Mouse (Mus musculus): ENCODE measurements around the gene Eif1. TPM values are rescaled to one million over a fixed set of nuclear protein-coding genes. Genes with fewer than 3 reads are reported as not detected.
A peak's percentile ranks its signal among the peaks of the same experiment; 100 is the strongest.
"Not testable (repeated sequence)": the region's sequence is repeated elsewhere in the genome, so short reads cannot be mapped to it uniquely, and the experiment has no call there.

The Eif1 gene
- total RNA-seq (2021), result 100 to 1,000 TPM; 648 to 674 TPM
- long read RNA-seq, transcript Eif1-203 (3 exons, 447 nt), result minor isoform, 11 of 831 reads
- long read RNA-seq, transcript Eif1-201 (4 exons, 1,322 nt), result major isoform, 800 of 831 reads
- long read RNA-seq, partial matches to known transcripts, result 1 of 831 reads
- long read RNA-seq, other reads (novel, unspliced or antisense), result 13 of 831 reads

DNA sequence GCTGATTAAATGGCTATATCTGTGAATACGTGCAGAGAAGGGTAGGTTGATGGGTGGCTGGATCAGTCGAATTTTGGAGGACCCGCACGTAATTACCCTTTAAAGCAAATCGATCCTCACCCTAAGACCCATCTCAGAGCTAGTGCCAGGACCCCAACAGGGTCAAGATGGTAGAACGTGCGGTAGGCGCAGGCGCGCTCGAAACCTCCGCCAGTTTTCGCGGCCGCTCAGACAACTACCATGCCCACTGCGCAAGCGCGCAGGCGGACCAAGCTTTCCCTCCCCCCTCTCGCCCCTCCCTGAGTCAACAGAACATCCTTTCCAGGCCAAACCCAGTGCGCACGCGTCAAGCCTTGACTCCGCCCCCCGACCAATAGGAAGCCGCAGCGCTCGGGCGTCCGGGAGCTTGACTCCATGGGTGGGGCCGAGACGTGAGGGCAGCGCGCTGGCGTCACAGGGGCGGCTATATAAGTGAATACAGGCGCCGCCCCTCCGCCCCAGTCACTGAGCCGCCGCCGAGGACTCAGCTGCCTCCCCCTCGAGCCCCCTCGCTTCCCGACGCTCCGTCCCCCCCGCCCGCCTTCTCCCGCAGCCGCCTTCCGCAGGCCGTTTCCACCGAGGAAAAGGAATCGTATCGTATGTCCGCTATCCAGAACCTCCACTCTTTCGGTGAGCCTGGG lies at the start of gene Eif1:
Eif1 (plus strand) TSS at position 394 of the 680 bp plus-strand sequence.
- DNase-seq (ENCODE audit: low spot score in 2 of 2), result peak; percentile 100

GRCm38 (mm10) chr11:100271878-100272277 lies 47.8 kb upstream of the Eif1 start:
- no peak for DNase-seq (ENCODE audit: low spot score in 2 of 2)

DNA sequence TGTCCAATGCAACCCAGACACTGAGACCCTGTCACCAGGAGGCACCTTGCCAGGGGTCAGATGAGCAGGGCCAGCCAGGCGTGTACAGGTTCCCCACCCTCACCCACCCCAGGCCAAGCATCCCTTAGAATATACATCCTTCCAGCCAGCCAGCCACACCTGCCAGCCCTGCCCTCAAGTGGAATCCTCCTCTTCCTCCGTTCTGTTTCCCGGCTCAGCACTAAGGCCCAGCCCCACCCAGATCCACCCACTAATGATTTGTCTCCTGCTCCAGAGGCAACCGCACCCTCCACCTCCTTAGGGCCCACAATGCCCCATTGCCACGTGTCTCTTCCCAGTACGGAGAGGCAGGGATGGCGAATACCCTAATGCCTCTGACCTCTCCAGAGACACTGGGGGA lies 45.0 kb upstream of the Eif1 start:
- no peak for DNase-seq (ENCODE audit: low spot score in 2 of 2)

- no peak for DNase-seq (ENCODE audit: low spot score in 2 of 2)
These were observed 44.2 kb upstream of the Eif1 start for GRCm38 (mm10) chr11:100275466-100275865.

- DNase-seq (ENCODE audit: low spot score in 2 of 2), result no peak
These were observed 41.8 kb upstream of the Eif1 start for GRCm38 (mm10) chr11:100277726-100278480.

- DNase-seq (ENCODE audit: low spot score in 2 of 2), result no peak
These were observed 40.9 kb upstream of the Eif1 start for GRCm38 (mm10) chr11:100278759-100279158.

GRCm38 (mm10) chr11:100281596-100282544 lies 37.8 kb upstream of the Eif1 start:
- peak; percentile 94 to 96 for DNase-seq (ENCODE audit: low spot score in 2 of 2)

GRCm38 (mm10) chr11:100282549-100282948 lies 37.1 kb upstream of the Eif1 start:
- peak; percentile 76 to 84 for DNase-seq (ENCODE audit: low spot score in 2 of 2)

- DNase-seq (ENCODE audit: low spot score in 2 of 2), result no peak
These were observed 34.7 kb upstream of the Eif1 start for GRCm38 (mm10) chr11:100284988-100285387.

- DNase-seq (ENCODE audit: low spot score in 2 of 2), result peak in 1 of 2 experiments; percentile 25
These were observed 32.7 kb upstream of the Eif1 start for GRCm38 (mm10) chr11:100287024-100287423.

DNA sequence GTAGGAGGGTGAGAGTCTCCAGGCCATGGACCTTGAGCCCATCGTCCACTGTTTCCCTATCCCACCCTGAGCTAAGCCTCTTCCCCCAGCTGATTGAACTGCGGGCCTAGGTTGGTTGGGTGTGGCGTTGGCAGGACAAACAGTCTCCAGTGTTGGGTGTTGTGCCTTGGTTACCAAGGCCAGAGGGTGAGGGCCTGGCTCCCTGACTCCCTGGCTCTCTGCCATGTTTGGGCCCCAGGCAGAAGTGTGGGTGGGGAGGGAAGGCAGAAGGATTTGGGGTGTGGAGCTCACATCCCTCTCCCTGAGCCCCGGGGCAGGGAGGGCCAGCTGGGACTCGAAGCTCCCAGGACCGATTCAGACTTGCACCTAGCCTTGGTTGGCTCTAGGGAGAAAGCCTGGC lies 30.7 kb upstream of the Eif1 start:
- no peak for DNase-seq (ENCODE audit: low spot score in 2 of 2)

DNA sequence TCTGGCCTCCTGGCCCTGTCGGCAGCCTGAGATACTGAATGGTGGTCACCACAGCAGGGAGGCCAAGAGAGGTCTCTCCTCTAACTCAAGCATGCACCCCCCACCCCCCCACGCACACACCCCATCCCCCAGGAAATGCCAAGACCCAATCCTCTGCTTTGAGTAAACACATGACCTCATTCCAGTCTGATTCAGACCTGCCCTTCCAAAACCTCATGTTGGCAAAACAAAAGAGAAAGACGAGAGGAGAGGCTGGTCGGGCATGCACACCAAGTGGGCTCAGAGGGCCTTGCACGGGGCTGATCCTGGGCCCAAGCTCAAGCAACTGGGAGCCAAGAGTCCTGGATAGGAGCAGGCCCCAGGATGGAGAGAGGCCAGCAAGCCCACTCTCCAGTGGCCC lies 29.4 kb upstream of the Eif1 start:
- no peak for DNase-seq (ENCODE audit: low spot score in 2 of 2)

DNA sequence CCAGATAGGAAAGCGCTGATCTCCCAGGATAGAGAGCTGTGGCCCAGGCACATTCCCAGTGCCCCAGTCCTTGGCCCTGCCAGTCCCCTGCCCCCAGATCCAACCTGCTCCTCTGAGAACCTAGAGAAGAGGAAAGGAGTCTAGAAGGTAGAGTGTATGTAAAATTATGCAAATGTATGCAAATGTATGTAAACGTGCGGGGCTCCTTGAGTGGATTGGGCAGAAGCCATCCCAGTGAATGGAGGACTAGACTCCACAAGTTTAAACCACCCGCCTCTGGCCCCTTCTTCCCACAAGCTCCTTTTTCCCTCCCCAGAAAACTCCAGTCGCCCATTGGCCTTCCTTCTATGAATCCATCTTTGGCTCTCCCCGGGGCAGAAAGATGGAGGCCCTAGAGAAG lies 26.8 kb upstream of the Eif1 start:
- no peak for DNase-seq (ENCODE audit: low spot score in 2 of 2)

DNA sequence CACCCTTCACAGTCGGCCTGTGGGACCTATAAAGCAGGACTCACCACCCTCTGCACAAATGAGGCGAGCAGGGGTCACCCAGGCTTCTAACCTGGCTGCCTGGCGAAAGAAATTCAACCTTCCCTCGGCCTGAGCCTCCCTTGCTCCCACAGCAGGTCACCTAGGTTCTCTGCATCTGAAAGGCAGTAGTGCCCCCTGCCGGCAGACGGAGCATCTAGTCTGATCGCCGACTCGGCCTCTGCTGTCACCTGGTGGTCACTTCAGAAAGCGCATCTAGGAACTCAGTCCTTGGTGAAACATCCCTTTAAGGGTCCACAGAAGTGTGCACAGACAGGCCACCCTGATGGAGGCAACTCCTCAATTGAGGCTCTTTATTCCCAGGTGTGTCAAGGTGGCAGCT lies 24.4 kb upstream of the Eif1 start:
- peak; percentile 90 for DNase-seq (ENCODE audit: low spot score in 2 of 2)

GRCm38 (mm10) chr11:100297801-100298200 lies 21.9 kb upstream of the Eif1 start:
- peak in 1 of 2 experiments; percentile 16 for DNase-seq (ENCODE audit: low spot score in 2 of 2)

DNA sequence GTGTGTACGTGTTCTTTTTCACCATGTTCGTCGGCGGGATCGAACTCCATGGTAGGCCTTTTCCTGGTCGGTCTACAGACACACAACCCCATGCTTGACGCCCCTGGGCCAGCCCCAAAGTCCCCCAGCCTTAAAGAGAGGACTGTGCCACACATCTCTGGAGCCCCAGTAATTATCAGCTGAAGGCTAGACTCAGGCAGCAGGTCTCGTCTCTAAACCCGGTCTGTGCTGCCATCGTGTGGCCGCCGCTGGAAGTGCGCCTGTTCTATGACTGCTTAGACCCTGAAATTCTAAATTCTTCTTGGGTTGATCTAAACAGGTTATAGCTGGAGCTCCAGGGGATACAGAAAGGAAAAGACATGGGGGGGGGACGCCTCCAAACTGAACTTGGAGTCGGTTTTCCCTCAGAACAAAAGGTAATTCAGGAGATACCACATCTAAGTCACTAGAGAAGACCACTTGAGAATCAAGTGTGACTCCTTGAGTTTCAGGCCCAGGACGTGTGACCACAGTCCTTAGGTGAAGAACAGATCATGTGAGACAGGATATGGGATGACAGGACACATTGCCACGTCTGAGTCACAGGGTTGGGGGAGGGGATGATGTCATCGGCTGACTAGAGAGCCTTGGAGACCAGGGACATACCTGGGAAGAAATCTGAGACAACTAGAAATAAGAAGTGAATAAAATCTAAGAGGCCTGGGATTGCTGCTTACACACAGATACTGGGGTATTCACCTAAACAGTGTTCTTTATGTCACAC lies 21.2 kb upstream of the Eif1 start:
- peak; percentile 91 for DNase-seq (ENCODE audit: low spot score in 2 of 2)

DNA sequence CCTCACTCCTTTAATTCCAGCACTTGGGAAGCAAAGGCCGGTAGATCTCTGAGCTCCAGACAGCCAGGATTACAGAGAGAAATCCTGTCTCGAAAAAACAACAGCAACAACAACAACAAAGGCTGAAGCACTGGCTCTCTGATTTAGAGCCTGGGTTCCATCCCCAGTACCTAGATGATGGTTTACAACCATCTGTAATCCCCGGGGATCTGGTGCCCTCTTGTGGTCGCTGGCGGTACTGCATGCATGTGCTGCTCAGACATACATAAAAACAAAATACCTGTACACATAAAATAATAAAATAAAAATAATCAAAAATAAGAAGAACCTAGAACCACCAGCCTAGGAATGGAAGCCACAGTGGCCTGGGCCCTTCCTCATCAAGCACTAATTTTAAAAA lies 19.4 kb upstream of the Eif1 start:
- peak; percentile 64 to 69 for DNase-seq (ENCODE audit: low spot score in 2 of 2)

- no peak for DNase-seq (ENCODE audit: low spot score in 2 of 2)
These were observed 18.4 kb upstream of the Eif1 start for GRCm38 (mm10) chr11:100301292-100301691.

DNA sequence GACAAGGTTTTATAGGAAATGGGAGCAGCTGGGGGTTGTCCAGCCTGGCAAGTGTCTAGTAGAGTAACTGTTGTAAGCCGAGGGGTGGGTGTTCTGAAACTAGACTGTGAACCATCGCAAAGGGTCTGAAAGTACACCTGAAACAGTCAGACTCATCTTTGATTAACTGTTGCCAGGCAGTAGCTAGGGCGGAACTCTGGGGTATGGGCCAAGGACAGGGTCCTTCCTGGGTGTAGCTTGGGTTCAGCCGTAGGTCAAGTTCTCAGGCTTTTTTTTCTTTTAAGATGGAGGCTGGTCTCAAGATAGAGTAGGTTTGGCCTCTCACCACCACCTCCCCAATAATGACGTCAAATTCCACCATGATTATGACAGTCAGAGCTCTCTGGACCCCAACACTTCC lies 11.8 kb upstream of the Eif1 start:
- DNase-seq (ENCODE audit: low spot score in 2 of 2), result no peak

- DNase-seq (ENCODE audit: low spot score in 2 of 2), result not testable (repeated sequence)
These were observed 11.0 kb upstream of the Eif1 start for GRCm38 (mm10) chr11:100308672-100309071.
